Mouse (Mus musculus) hindbrain, embryonic 16.5 days (tissue): ENCODE measurements around the gene Cdca7l. TPM values are rescaled to one million over a fixed set of nuclear protein-coding genes. Genes with fewer than 3 reads are reported as not detected.
"Not testable (repeated sequence)": the region's sequence is repeated elsewhere in the genome, so short reads cannot be mapped to it uniquely, and the experiment has no call there.

Source experiments
- ATAC-seq: fragments of 200-750 bp; cut with Nextera tagmentation; 2 replicates; pipeline ENCODE4 v1.8.0; 2017; ENCODE audit warnings: moderate TSS enrichment, moderate library complexity
- H3K27ac ChIP-seq: fragments of 300-500 bp; sonication (generic); 2 replicates; pipeline ENCODE4 v1.5.1; 2014; ENCODE audit warnings: low read depth, mild to moderate bottlenecking, control low read depth, low read length, moderate library complexity
- H3K27me3 ChIP-seq: fragments of 300-500 bp; sonication (generic); replicated peaks from 2 replicates; pipeline ENCODE4 v1.6.1; 2014; ENCODE audit warnings: low read length; ENCODE audit not compliant: control insufficient read depth, insufficient read depth
- H3K36me3 ChIP-seq: fragments of 300-500 bp; sonication (generic); 2 replicates; pipeline ENCODE4 v1.6.1; 2014; ENCODE audit warnings: mild to moderate bottlenecking, low read length, moderate library complexity, mixed read lengths; ENCODE audit not compliant: control insufficient read depth, insufficient read depth
- H3K4me1 ChIP-seq: fragments of 300-500 bp; sonication (generic); 2 replicates; pipeline ENCODE4 v1.6.1; 2014; ENCODE audit warnings: low read depth, low read length; ENCODE audit not compliant: control insufficient read depth, insufficient read depth
- H3K4me2 ChIP-seq: fragments of 300-500 bp; sonication (generic); 2 replicates; pipeline ENCODE4 v1.6.1; 2014; ENCODE audit warnings: mild to moderate bottlenecking, low read length, control low read depth, moderate library complexity
- H3K4me3 ChIP-seq: fragments of 300-500 bp; sonication (generic); 2 replicates; pipeline ENCODE4 v1.5.1; 2014; ENCODE audit warnings: mild to moderate bottlenecking, low read length, control low read depth, moderate library complexity
- H3K9ac ChIP-seq: fragments of 300-500 bp; sonication (generic); 2 replicates; pipeline ENCODE4 v1.6.1; 2014; ENCODE audit warnings: low read depth, mild to moderate bottlenecking, control low read depth, low read length, moderate library complexity
- H3K9me3 ChIP-seq: fragments of 300-500 bp; sonication (generic); 2 replicates; pipeline ENCODE4 v1.6.1; 2014; ENCODE audit warnings: mild to moderate bottlenecking, low read length, moderate library complexity; ENCODE audit not compliant: control insufficient read depth
- WGBS: fragments of 180-500 bp; shearing (Covaris S2); extraction: QIAGEN DNeasy Blood & Tissue Kit; methylation state at CpG from one replicate; pipeline ENCODE4 v1.1.7; 2014; 5-methylcytosine and 5-hydroxymethylcytosine counted together
- polyA plus RNA-seq: library from polyadenylated mRNA; unstranded; fragments of >200 nt; fragmentation: Nextera tagmentation; extraction: Ambion mirVana; gene quantifications from 2 replicates; pipeline ENCODE4 v1.2.1, GENCODE M21; 2015

The Cdca7l gene
- polyA plus RNA-seq, 1 experiment from 2014 or later: 5.3 TPM

DNA sequence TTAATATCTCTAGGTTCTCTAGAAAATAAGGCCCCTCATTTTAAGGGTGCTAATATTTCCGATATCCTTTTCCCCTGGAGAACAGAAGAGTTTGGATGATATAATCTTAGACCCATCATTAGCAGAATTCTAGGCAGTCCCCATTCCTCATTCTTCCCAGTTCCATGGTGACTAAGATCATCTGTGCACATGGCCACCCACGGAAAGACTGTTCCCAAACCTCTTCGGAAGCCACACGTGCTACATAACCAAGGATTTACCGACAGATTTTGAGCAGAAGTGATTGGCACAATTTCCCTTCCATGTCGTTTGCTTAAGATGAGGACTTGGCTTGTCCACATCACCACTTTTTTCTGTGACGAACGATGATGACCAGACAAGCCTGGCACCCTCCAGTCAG is 99.6 kb downstream of the Cdca7l start:
- Histone ChIP-seq H3K9me3 (no peaks in the 10 kb centered on the region), H3K4me1 (no peaks in the 10 kb centered on the region), H3K4me3 (no peak overlapping the region), H3K27me3 (no peaks in the 10 kb centered on the region), H3K27ac (no peak overlapping the region), H3K9ac (no peak overlapping the region), H3K36me3 (no peaks in the 10 kb centered on the region), H3K4me2 (no peak overlapping the region)
- no peak for ATAC-seq
- WGBS: 92% methylated on average over 8 of the region's 8 CpGs

DNA sequence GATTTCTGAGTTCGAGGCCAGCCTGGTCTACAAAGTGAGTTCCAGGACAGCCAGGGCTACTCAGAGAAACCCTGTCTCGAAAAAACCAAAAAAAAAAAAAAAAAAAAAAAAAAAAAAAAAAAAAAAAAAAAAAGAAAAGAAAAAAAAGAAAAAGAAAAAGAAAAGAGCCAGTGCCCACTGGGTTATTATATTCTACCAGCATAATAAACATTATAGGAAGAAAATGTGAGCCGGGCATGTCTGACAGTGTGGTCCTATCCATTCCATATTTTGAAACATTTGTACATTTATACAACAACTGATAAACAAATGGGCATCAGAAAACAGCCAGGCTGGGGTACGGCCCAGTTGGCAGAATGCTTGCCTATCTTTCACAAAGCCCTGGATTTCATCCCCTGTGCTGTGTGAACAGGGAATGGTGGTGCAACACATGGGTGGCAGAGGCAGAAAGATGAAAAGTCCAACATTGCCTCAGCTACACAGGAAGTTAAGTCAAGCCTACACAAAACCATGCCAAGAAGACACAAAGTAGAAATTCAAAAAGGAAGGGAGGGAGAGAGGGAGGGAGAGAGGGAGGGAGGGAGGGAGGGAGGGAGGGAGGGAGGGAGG is 101.2 kb downstream of the Cdca7l start:
- not testable (repeated sequence) for H3K9ac ChIP-seq, H3K4me2 ChIP-seq, H3K4me1 ChIP-seq, ATAC-seq, H3K27ac ChIP-seq, H3K9me3 ChIP-seq, H3K36me3 ChIP-seq, H3K4me3 ChIP-seq, H3K27me3 ChIP-seq
- WGBS: 78% methylated on average over 4 of the region's 4 CpGs

DNA sequence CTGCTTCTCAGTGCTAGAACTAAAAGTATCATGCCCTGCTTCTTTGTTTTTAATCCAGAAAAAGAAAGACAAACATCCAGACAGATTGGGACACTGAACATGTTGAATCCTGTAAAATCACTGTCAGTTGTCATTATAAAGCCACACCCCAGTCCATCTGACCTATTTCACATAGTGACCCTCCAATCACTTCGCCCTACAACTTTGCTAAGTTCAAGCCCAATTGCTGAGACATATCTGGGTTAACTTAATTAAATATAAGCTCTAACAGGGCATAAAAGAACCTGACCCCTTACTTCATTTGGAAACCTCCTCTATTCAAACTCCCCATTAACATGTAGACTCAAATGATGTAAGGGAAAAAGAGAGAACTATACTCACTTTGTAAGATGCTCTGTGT is 107.3 kb downstream of the Cdca7l start:
- ATAC-seq: no peak
- Histone ChIP-seq H3K4me3 (no peak overlapping the region), H3K9me3 (no peaks in the 10 kb centered on the region), H3K9ac (no peak overlapping the region), H3K4me1 (peaks cover 5% of the 10 kb centered on the region), H3K27me3 (no peaks in the 10 kb centered on the region), H3K27ac (no peak overlapping the region), H3K4me2 (no peak overlapping the region), H3K36me3 (no peaks in the 10 kb centered on the region)
- WGBS: 89% methylated on average over 1 of the region's 1 CpGs

DNA sequence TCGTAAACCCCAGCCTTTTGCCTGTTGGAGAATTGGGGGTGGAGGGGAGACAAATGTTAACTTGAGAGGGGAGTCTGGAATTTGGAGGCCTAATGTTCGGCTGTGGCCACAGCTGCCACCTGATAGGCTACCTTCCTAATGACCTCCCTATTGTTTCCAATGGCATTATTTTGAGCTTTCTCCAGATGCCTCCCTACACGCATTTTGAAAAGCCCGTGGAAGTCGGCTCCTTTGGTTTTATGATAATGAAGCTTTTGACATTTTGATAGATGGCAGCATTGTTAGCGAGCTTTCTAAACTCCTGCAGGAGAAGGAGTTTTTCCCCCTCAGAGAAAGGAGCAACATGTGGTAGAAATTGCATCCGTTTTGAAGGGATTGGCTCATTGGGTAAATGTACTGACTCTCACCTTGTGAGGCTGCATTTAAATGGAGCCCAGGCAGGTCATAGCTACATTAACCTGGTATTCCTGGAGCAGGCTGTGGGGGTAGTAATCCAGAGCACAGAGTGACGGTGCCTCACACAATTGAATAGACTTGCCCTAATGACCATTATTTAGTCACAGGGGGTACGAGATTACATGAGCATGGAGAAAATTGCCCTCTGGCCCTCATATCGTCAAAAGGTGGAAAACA is 110.6 kb downstream of the Cdca7l start:
- Histone ChIP-seq H3K27ac (no peak overlapping the region), H3K4me3 (no peak overlapping the region), H3K36me3 (no peaks in the 10 kb centered on the region), H3K9ac (no peak overlapping the region), H3K27me3 (no peaks in the 10 kb centered on the region), H3K4me1 (peaks cover 5% of the 10 kb centered on the region), H3K9me3 (no peaks in the 10 kb centered on the region), H3K4me2 (no peak overlapping the region)
- WGBS: 14% methylated on average over 10 of the region's 10 CpGs
- ATAC-seq: no peak

DNA sequence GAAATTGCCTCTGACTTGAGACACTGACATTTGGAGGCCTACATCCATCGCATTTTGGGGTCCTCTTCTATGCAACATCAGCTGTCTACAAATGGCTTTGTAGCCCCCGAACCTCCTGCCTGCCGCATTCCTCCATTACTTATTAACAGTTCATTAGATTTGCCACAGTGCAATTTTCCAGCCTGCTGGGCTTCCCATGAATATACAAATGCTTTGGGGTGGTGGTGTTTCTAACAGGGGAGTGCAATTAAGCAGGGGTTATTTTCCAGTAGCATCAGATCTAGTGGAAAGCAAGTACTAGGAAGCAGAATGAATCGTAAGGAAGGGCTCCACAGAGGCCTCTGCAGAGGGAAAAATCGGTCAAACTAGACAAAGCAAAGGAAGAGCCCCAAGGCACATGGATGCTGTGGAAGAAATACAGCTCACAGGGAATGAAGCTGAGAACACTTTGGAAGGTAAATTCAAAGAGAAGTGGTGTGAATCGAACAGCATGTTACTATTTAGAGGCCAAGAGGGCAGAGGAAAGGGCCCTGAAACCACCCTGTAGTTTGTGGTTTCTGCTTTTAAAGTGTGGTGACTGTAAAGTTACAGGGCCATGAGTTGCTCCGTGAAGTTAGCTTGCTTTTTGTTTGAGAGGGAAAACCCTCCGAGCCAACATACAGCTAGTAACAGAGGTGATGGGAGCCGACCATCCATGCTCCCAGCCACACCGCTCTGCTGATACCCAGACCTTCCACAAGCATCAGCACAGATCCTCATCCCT is 111.9 kb downstream of the Cdca7l start:
- no peak overlapping the region for H3K27ac ChIP-seq
- 0 out of 2 replicates have a peak, but pooled peaks have one; percentile 20 for ATAC-seq

More for the DNA sequence above, 111.9 kb downstream of the Cdca7l start:
- Histone ChIP-seq H3K27me3 (no peaks in the 10 kb centered on the region), H3K9me3 (no peaks in the 10 kb centered on the region), H3K9ac (no peak overlapping the region), H3K4me2 (no peak overlapping the region), H3K36me3 (no peaks in the 10 kb centered on the region), H3K4me3 (no peak overlapping the region), H3K4me1 (peaks cover 5% of the 10 kb centered on the region)
- WGBS: 33% methylated on average over 10 of the region's 10 CpGs
